Mouse (Mus musculus): ENCODE measurements around the gene Prss40. TPM values are rescaled to one million over a fixed set of nuclear protein-coding genes. Genes with fewer than 3 reads are reported as not detected.
A peak's percentile ranks its signal among the peaks of the same experiment; 100 is the strongest.
"Not testable (repeated sequence)": the region's sequence is repeated elsewhere in the genome, so short reads cannot be mapped to it uniquely, and the experiment has no call there.

Gene Prss40
- polyA plus RNA-seq, 1 experiment from 2014 or later: not detected

GRCm38 (mm10) chr1:34571431-34571830 is 10.7 kb upstream of the Prss40 start:
- Histone ChIP-seq H3K36me3 (no peaks in the 10 kb centered on the region), H3K9ac (replicated peaks) (no peak overlapping the region), H3K4me3 (replicated peaks) (no peak overlapping the region), H3K27me3 (replicated peaks) (no peaks in the 10 kb centered on the region), H3K4me2 (no peak overlapping the region), H3K27ac (replicated peaks) (no peak overlapping the region), H3K9me3 (replicated peaks) (no peaks in the 10 kb centered on the region), H3K4me1 (no peaks in the 10 kb centered on the region)
- WGBS: 77% methylated on average over 6 of the region's 6 CpGs
- ATAC-seq (ENCODE audit: low FRiP score): no peak

GRCm38 (mm10) chr1:34569876-34570275 is 9.1 kb upstream of the Prss40 start:
- H3K4me3 ChIP-seq (replicated peaks): no peak overlapping the region
- WGBS: 97% methylated on average over 2 of the region's 2 CpGs
- H3K9ac ChIP-seq (replicated peaks): no peak overlapping the region
- H3K4me2 ChIP-seq: no peak overlapping the region
- H3K36me3 ChIP-seq: no peaks in the 10 kb centered on the region
- H3K27me3 ChIP-seq (replicated peaks): no peaks in the 10 kb centered on the region
- H3K27ac ChIP-seq (replicated peaks): no peak overlapping the region
- H3K9me3 ChIP-seq (replicated peaks): no peaks in the 10 kb centered on the region
- ATAC-seq (ENCODE audit: low FRiP score): no peak
- no peaks in the 10 kb centered on the region for H3K4me1 ChIP-seq

DNA sequence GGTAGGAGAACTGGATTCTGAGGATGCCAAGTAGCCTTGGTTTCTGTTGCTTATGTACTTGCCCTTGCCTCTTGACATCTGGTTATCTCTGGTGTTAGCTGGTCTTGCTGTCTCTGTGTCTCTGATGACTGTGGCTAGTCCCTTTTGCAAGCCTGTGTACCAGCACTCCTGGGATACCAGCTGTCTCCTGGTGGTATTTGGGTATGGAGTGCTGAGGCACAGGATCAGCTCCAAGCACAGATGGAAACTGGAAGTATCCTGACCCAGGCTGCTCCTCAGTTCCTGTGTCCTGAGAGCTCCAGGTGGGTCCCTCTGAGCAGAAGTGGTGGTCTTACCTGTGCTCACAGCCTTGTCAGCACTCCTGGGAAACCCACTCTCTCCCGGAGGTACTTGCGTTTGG is 7.4 kb upstream of the Prss40 start:
- no peaks in the 10 kb centered on the region for H3K36me3 ChIP-seq
- no peak overlapping the region for H3K27ac ChIP-seq (replicated peaks)
- no peak overlapping the region for H3K4me3 ChIP-seq (replicated peaks)
- H3K4me2 ChIP-seq: no peak overlapping the region
- H3K4me1 ChIP-seq: no peaks in the 10 kb centered on the region
- no peaks in the 10 kb centered on the region for H3K27me3 ChIP-seq (replicated peaks)
- H3K9ac ChIP-seq (replicated peaks): no peak overlapping the region
- 97% methylated on average over 2 of the region's 2 CpGs for WGBS
- no peak for ATAC-seq (ENCODE audit: low FRiP score)
- H3K9me3 ChIP-seq (replicated peaks): no peaks in the 10 kb centered on the region

DNA sequence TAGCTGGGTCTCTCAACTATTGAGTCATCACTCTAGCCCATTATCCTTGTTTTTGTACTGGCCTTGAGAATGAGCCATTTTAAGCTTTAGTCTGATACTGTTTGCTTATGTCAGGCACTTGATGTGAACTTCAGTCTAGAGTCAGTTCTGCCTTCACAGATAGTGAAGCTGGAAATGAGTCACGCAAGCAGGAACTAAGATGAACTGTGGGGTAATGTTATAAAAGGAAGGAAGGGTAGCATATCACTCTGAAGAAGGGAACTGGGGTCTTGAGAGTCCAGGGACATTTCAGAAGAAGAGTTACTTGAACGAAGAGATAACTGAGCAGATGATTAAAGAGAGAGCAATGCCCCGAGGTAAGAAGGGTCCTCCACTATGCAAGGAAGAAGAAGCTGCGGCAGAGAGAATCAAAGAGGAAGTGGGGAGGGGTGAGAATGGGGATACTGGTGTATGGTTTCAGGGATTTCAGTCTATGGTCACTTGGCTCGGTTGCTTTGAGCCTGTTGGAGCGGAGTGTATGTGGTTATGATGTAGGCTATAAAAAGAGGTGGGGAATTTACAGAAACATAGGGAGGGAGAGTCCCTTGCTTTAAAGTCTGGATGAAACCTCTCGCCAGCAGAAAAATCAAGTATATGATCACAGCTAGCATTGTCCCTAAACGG is 3.8 kb upstream of the Prss40 start:
- no peak for ATAC-seq (ENCODE audit: low FRiP score)
- no peaks in the 10 kb centered on the region for H3K4me1 ChIP-seq

DNA sequence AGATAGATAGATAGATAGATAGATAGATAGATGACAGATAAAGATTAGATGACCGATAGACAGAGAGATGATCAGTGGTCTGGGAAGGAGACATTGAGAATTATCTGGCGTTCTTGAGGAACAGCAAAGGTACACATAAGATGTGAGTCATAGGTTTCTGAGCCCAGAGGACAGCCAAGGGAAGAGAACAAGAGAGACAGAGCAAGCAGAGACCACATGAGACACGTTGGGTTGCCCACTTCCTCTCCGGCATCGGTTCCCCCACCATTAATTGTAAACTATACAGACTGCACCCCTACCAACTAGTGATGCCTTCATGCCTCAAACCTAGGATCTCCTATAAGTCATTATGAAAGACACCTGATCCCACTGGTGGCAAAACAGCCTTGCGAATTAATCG is 6.5 kb downstream of the Prss40 start:
- Histone ChIP-seq H3K36me3 (no peaks in the 10 kb centered on the region), H3K27me3 (replicated peaks) (no peaks in the 10 kb centered on the region), H3K9ac (replicated peaks) (no peak overlapping the region), H3K4me2 (no peak overlapping the region), H3K4me1 (no peaks in the 10 kb centered on the region), H3K9me3 (replicated peaks) (0 out of 2 replicates have a peak, but pooled peaks cover 3% of the 10 kb centered on the region), H3K4me3 (replicated peaks) (no peak overlapping the region), H3K27ac (replicated peaks) (no peak overlapping the region)
- WGBS: 90% methylated on average over 7 of the region's 7 CpGs
- ATAC-seq (ENCODE audit: low FRiP score): no peak

More for the DNA sequence above, 3.8 kb upstream of the Prss40 start:
- no peak overlapping the region for H3K27ac ChIP-seq (replicated peaks)
- no peaks in the 10 kb centered on the region for H3K27me3 ChIP-seq (replicated peaks)
- no peaks in the 10 kb centered on the region for H3K9me3 ChIP-seq (replicated peaks)
- no peak overlapping the region for H3K9ac ChIP-seq (replicated peaks)
- H3K36me3 ChIP-seq: no peaks in the 10 kb centered on the region
- no peak overlapping the region for H3K4me2 ChIP-seq
- WGBS: 83% methylated on average over 8 of the region's 8 CpGs
- H3K4me3 ChIP-seq (replicated peaks): no peak overlapping the region

DNA sequence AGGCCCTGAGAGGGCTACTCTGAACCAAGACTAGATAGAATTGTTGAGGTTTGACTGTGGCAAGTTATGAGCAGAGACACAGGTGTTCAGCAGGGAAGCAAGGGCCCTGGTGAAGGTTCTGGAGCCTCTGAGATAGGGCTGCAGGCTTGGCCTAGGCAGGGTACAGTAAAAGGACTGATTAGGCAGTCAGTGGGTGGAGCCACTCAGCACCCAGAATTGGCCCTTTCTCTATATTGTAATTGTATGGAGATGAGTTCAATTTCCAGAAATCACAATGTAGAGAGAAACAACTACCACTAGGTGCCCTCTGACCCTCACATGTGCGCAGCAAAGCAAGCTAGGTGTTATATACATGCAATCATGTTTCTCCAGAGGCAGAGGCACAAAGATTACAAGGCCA is 7.1 kb downstream of the Prss40 start:
- Histone ChIP-seq H3K4me3 (replicated peaks) (no peak overlapping the region), H3K27me3 (replicated peaks) (no peaks in the 10 kb centered on the region), H3K27ac (replicated peaks) (no peak overlapping the region), H3K9me3 (replicated peaks) (0 out of 2 replicates have a peak, but pooled peaks cover 3% of the 10 kb centered on the region), H3K4me1 (no peaks in the 10 kb centered on the region), H3K4me2 (no peak overlapping the region), H3K9ac (replicated peaks) (no peak overlapping the region), H3K36me3 (no peaks in the 10 kb centered on the region)
- WGBS: 86% methylated on average over 1 of the region's 1 CpGs
- no peak for ATAC-seq (ENCODE audit: low FRiP score)

- H3K9me3 ChIP-seq (replicated peaks): 0 out of 2 replicates have a peak, but pooled peaks cover 3% of the 10 kb centered on the region
- no peak overlapping the region for H3K4me2 ChIP-seq
- ATAC-seq (ENCODE audit: low FRiP score): no peak
- 80% methylated on average over 1 of the region's 1 CpGs for WGBS
- H3K4me3 ChIP-seq (replicated peaks): no peak overlapping the region
- no peaks in the 10 kb centered on the region for H3K4me1 ChIP-seq
- H3K27me3 ChIP-seq (replicated peaks): no peaks in the 10 kb centered on the region
- H3K27ac ChIP-seq (replicated peaks): no peak overlapping the region
- no peak overlapping the region for H3K9ac ChIP-seq (replicated peaks)
- no peaks in the 10 kb centered on the region for H3K36me3 ChIP-seq
Observed at GRCm38 (mm10) chr1:34547074-34547473, 13.7 kb downstream of the Prss40 start.

GRCm38 (mm10) chr1:34536767-34537485 is 23.8 kb downstream of the Prss40 start:
- peak overlapping the region; percentile 32 for H3K4me3 ChIP-seq (replicated peaks)
- peaks cover 20% of the 10 kb centered on the region for H3K4me1 ChIP-seq
- peak overlapping the region; percentile 64 for H3K4me2 ChIP-seq
- no peak overlapping the region for H3K27ac ChIP-seq (replicated peaks)
- H3K9ac ChIP-seq (replicated peaks): no peak overlapping the region
- H3K36me3 ChIP-seq: no peaks in the 10 kb centered on the region
- peaks cover 40% of the 10 kb centered on the region for H3K27me3 ChIP-seq (replicated peaks)
- 4% methylated on average over 16 of the region's 16 CpGs for WGBS
- no peaks in the 10 kb centered on the region for H3K9me3 ChIP-seq (replicated peaks)
- peak; percentile 53 for ATAC-seq (ENCODE audit: low FRiP score)

DNA sequence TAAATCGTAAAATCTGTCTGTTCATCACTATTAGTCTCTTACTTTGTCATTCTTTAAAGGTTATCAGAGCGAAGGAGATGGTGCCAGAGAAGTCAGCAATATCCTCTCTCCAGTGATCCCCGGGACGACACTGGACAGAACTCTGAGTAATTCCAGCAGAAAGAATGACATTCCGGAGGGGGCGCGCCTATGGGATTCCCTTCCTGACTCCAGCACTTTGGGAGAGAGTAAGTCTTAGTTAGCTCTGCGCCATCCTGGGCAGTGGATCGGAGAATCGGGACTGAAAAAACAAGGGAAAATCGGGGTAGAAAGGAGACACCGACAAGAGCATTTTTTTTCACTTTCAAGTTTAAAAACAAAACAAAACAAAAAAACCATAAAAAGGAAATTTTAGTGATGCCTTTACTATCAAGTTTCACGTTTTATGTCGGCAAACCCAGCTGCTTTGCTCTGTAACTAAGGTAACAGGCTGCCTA is 24.4 kb downstream of the Prss40 start:
- ATAC-seq (ENCODE audit: low FRiP score): no peak; the same call in 1 of the 2 replicates
- H3K36me3 ChIP-seq: no peaks in the 10 kb centered on the region
- H3K27me3 ChIP-seq (replicated peaks): peaks cover 40% of the 10 kb centered on the region
- H3K27ac ChIP-seq (replicated peaks): no peak overlapping the region
- no peaks in the 10 kb centered on the region for H3K9me3 ChIP-seq (replicated peaks)
- peak overlapping the region; percentile 32 for H3K4me3 ChIP-seq (replicated peaks)
- peak overlapping the region; percentile 64 for H3K4me2 ChIP-seq
- H3K4me1 ChIP-seq: peaks cover 20% of the 10 kb centered on the region
- H3K9ac ChIP-seq (replicated peaks): no peak overlapping the region
- whole genome bisulfite sequencing: under 1% methylated on average over 14 of the region's 14 CpGs

GRCm38 (mm10) chr1:34535043-34535698 is 25.6 kb downstream of the Prss40 start, which contains the start of gene Cfc1:
Cfc1 (plus strand) TSS chr1:34535648.
- H3K27me3 ChIP-seq (replicated peaks): peaks cover 40% of the 10 kb centered on the region
- H3K9me3 ChIP-seq (replicated peaks); ATAC-seq (ENCODE audit: low FRiP score); H3K36me3 ChIP-seq; H3K9ac ChIP-seq (replicated peaks); H3K27ac ChIP-seq (replicated peaks): not testable (repeated sequence)
- H3K4me3 ChIP-seq (replicated peaks): peak within 1 kb of the TSS; percentile 32
- WGBS: 39% methylated on average over 7 of the region's 7 CpGs
- peaks cover 20% of the 10 kb centered on the region for H3K4me1 ChIP-seq
- peak within 1 kb of the TSS; percentile 64 for H3K4me2 ChIP-seq

DNA sequence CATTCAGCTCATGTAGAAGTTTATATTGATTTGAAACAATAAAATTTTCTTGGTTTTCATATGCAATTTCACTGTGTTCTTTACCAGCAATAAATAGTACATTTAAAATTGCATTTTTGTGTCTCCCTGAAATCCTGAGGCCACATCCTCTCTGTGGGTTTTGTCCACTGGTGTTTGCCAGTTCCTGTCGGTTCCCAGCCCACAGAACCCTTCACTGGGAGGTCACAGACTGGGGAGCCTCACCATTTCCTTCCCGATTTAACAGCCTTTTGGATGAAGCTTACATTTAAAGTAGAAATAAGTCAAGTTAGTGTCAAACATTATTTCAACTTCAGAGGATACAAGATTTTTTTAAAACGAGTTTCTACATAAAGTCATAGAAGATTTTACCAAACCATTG is 26.2 kb downstream of the Prss40 start:
- Histone ChIP-seq H3K27me3 (replicated peaks) (peaks cover 40% of the 10 kb centered on the region), H3K4me1 (peaks cover 20% of the 10 kb centered on the region)
- H3K27ac ChIP-seq (replicated peaks); H3K36me3 ChIP-seq; H3K9ac ChIP-seq (replicated peaks); ATAC-seq (ENCODE audit: low FRiP score); H3K9me3 ChIP-seq (replicated peaks); H3K4me3 ChIP-seq (replicated peaks); H3K4me2 ChIP-seq: not testable (repeated sequence)
- 56% methylated on average over 3 of the region's 3 CpGs for WGBS
